Mouse (Mus musculus) R1 (cell line): ENCODE measurements around the gene Rbpj.

Experiments
- DNase-seq: peaks from one replicate; pipeline ENCODE4 v3.0.0-alpha.2; 2018; ENCODE audit warnings: low read depth, low spot score

Gene Rbpj

DNA sequence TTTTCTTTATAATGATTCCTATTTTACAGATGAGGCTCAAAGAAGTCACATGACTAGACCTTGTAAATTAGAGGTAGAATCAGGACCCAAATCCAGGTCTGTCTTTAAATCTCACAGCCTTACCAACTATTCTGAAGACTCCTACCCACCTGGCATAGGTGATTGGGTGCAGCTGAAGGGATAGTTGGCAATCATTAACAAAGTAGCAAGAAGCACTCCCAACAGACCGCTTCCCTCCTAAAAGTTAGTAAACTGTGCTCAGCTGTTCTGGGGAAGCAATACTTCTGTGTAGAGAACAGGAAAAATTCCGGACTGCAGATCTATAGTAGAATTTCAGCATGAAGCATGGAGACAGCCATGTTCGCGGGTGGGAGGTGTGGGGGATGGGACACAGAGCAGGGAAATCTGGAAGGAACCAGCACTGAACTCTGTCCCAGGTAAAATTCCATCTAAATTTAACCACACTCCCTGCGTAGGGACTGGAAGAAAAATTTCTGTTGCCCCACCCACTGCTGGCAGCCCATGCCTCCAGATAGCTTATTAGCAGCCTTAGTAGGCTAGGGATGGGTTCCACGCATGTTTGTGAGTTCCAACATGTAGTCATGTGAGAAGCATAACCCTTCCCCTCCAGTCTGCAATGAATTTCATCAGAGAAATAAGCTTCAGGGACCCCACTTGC lies 3.3 kb downstream of the Rbpj start:
- DNase-seq = peak; percentile 66

DNA sequence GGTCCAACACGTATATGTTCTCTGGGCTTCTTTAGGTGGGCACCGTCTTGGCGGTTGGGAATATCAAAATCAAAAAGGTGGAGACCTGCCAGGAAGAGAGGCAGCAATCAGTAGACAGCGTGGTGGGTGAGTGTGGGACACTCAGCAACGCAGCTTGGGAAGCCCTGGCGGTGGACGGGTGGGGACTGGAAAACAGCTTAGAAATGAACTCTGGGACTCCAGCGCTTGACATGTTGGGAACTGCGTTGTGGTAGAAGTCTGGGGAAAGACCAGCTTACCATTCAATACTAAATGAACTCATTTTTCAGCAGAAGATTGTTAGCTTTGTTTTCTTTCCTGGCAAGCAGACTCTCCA lies 3.8 kb downstream of the Rbpj start:
- no peak for DNase-seq

DNA sequence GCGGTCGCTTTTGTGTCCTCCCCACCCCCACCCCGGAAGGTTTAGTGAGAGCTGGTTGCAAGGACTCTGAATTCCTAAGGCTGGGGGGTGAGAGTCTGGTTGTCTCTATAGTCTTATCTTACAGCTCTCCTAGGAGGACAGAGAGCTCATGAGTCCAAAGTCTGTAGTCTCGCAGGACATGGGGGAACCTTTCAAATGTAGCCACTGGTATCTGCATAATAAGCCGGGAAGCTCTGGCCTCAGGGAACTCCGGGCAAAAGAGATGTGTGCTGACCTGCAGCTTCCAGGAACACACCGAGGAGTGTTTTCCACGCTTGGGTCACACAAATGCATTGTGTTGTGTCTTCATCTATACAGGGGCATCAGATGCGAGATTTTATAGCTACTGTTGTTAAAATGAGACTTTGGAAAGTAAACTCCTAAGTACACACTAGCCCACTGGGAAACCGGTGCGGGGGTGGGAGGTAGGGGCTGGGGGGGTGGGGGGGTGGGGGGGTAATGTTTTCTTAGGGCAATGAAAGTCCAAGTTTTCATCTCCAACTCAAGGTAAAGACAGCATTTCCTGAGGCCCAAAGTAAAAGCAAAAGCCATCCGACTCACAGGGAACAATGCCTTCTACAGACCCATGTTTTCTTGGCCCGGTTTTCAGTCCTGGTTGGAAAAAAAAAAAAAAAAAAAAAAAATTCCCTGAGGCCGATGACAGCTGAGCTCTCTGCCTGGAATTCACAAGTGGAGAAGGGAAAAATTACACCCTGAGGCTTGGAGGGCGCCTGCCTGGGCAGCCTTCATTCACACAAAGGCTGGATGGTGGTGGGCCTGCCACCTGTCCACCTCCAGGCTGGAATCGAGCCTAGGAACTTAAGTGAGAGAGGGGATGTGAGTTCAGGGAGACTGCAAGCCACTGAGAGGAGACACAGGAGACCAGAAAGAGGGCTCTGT lies 4.5 kb downstream of the Rbpj start:
- DNase-seq = peak; percentile 92

DNA sequence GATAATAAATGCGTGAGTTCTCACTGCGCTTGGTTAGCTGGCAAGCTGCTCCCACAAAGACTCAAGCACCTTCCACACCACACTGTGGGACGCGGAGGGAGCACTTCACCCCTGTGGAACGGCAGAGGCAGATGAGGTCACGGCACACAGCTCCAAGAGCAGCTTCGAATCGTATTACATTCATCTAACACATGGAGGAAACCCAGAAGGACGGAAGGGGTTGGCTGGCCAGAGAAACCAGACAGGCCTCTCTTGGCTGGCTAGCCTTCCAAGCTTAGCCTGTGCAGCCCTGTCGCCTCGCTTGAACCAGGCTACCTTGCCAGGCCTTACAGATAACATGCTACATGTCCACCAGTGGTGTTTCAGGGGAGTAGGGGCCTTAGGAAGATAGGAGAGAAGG lies 6.5 kb downstream of the Rbpj start:
- DNase-seq = no peak

DNA sequence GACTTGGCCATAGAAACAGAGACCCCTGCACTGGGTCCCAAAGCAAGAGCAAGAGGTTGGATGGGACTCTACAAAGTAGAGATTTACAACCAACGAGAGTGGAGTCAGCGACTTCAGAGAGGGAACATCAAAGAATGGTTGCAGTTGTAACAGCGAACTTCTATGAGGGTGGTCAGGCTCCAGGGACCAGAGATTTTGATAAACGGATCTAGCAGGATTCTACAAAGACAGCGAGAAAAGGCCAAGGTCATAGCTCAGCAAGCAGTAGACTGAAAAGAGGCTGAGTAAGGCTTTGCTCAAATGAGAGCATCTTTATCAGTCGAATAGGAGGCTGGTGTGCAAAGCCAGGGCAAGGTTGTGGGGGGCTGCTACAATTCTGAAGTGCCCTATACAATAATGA lies 13.2 kb downstream of the Rbpj start:
- no peak for DNase-seq

DNA sequence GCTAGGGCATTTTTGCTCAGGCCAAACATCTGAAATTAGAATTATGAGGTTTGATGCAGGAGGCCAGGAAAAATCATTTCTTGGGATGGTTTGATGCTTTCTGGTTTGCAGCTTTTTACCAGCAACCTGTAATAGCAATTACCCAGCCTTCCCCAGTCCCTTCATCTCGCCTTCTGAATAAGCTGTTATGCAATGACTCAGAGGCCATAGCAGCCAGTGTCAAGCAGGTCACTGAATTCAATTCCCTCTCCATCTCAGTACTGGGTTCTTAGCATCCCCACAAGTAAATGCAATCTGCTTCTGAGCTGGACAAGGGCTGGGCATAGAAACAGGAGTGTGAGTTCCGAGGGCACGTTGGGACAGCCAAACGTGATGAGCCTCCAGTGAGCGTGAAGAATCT lies 13.9 kb downstream of the Rbpj start:
- no peak for DNase-seq

DNA sequence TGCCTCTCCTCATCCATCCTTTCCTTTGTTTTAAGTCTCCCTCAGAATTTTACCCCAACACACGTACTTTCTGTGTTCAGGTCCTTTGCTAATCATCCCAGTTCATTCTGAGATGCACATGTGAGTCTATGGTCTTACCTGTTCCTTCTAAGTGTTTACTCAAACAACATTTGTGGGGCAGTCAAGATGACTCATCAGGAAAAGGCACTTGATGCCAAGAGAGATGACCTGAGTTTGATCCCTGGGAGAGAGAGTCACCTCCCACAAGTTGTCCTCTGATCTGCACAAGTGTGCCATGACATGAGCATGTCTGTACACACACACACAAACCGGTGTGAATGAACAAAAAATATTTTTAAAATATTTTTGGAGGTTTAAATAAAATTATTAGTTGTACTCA lies 15.1 kb downstream of the Rbpj start:
- DNase-seq = no peak

DNA sequence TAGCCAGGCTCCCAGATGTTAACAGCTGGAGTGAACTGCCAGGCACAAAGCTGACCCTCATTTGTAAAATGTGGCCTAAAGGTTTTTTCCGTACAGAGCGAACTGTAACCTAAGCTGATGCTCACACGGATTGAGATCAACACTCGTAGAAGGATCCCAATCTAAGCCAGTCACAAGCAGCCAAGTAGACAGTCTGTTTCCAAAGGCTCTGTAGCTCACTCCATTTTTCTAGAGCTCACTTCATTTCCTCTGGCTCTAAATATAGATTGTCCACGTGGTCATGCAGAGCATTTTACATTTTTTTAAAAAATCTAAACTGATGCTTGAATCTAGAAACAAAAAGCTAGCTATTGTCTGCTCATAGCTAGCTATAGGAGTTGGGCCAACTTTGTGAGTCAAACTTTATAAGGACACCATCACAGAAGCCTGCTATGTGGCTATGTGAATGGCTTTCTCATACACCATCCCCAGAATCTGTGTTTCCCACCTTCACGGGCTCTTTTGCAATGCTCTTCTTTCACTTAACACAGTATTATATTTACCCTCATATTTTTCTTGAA lies 19.2 kb downstream of the Rbpj start:
- no peak for DNase-seq

DNA sequence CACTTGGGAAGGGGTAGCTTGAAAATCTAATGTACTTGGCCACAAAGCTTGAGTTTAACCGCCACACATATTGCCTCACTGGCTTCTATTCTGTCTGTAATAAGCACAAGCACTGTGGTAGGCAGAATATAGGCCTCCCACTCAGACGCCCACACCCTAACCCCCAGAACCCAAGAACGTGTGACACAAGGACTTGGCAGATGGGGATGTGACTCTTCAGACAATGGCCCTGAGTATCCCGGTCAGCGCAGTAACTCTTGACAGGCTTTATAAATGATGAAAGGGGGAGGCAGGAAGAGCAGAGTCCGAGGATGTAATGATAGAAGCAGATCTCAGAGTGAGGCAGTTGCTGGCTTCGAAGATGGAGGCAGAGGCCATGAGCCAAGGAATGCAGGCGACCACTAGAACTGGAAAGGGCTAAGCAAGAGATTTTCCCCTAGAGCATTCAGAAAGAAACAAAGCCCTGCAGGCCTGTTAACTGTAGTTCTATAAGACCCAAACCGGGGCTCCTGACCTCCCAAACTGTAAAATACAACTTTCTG lies 20.1 kb downstream of the Rbpj start:
- no peak for DNase-seq

DNA sequence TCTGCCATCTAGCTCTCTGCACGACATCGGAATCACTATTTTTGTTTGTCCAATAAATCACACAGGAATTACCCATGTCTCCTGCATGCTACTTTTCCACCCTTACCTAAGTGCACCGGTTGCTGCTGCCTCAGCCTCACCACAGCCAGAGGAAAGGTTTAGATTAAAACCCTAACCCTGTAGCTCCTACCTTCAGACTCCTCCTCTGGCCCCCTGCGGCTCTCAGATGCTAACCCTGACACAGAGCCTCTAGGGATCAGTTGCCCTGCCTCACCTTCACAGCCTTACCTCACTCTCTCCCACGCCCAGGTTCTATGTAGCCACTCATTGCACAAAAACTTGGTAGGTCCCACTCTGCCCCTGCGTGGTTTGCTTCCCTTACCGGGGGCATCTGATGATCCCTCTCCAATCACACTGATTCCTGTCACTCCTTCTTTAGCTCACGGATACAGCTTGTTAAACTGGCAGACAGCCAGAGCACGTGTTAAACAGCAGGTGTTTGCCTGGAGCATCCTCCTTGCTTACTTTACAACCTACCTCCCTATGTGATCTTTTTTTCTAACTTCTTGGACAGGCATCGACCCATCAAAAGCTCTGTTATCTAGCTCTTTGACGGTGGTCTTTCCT lies 21.1 kb downstream of the Rbpj start:
- peak; percentile 64 for DNase-seq

DNA sequence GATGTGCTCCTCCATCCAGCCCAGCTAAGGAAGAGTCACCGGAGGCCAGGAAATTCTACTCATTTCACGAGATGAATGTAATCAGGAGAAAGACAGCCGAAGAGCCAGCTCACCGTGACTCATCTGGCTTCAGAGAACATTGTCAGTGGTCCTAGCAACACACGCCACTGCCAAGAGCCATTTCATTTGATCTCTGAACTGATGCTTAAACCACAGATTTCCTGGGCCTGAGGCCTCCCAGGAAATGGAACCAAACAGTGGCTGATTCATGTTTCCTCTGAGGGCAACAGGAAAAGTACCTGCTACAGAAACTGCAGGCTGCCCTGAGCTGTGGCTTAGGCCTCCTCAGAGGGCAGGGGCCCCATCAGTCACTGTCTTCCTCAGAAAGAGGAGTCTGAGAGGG lies 24.7 kb downstream of the Rbpj start:
- no peak for DNase-seq

DNA sequence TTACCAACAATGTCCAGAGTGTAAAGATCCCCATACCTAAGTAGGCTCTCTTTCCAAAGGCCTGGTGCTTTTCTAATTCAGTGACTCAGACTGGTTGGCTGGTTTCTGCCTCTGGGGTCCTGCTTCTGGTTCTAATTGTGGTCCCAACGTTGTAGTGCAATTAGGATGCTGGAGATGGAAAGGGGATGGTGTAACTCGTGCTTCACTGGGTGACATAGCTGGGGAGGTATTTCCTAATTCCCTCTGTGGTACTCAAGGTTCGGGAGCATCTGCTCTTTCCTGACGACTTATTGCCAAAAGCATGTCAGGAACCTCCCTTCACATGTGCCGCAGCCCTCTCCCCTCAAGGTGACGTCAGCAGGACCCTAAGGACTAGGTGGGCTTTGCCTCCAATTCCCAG lies 27.8 kb downstream of the Rbpj start:
- no peak for DNase-seq

DNA sequence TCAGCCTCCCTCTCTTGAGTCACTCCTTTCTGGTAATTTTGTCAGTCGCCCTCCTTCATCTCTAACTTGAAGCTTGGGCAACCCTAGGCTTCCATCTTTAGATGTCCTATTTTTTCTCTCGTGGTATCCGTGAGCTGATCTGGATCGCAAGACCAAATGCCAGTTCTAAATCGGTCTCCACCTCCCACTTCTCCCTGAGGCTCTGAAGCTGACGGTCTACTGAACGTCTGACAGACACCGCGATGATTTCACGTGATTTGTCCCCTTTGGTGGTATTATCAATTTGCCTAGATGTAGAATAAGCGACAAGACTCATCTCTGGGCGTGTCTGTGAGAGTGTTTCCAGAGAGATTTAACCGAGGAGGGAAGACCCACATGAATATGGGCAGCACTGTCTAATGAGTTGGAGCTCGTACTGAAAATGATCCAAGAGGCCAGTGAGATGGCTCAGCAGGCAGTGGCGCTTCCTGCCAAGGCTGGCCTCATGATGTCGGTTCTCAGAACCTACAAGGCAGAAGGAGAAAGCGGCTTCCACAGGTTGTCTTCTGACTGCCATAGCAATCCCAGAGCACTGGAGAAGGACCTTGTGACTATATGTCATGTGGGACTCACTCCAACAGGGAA lies 28.7 kb downstream of the Rbpj start:
- no peak for DNase-seq

DNA sequence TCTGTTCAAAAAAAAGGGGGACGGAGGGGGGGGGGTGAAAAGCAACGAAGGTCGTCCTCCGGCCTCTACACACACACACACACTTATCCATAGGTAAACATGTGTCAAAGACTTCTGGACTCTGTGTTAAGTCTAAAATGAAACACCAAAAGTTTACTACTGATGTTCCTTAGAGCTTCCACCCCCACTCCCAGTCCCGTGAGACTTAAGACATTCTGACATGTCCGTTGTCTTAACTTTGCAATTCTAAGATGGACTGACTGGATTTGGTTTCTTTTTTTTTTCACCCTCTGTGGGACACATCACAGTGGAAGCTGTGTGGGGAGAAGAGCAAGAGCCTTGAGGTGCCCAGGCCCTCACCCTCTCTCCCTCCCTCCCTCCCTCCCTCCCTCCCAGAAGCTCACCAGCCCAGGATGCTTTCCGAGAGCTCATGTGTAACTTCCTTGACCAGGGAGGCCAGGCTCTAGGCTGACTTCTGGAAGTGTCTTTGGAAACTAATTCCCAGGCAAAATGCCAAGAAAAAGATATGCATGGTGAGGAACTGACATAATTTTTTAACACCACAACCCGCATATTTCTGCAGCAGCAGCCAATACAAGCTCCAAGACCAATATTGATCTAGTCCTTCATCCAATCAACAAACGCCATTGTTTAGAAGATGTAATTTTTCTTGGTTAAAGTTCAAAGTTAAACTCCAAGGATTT lies 31.0 kb downstream of the Rbpj start:
- DNase-seq = no peak

DNA sequence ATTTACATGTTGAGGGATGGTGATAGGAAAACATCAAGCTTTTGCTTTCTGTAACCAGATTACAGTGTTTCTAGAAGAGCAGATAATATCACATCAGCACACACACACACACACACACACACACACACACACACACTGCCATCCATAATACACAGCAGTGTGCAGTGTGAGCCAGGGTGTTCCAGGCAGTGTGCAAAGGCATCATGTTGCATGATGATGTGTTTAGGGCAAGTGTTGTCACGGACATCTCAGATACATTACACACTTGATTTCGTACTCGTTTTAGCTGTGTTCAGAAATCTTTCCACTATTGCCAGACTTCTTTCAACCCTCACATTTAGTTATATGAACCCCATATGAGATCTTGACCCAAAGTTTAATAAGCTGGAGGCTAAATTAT lies 33.6 kb downstream of the Rbpj start:
- DNase-seq = no peak

DNA sequence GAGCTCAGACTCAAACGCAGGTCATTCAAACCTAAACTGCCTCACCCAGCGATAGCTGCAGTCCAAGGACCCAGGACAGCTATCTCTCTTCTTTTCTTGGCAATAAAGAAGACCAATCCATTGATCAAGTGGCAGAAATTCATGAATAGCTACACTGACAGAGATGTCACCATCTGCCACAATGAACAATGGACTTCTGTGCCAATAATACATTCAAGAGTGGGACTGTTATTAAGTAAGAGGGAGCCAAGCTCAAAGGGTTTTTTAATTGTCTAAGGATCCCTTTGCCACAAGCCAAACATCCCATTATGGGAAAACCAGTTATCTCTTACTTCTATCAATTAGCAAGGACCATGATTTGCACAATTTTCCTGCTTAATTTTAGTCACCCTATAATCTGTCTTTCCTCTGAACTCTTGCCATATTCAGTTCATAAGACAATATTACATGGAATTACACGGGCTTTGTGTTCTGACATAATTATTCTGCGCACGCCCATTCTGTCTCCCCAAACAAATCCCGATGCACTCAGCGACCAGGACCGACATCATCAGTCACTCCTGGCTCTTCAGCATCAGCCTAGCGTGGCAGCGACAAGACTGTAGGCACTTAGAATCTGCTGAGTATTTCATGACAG lies 34.7 kb downstream of the Rbpj start:
- DNase-seq = no peak

DNA sequence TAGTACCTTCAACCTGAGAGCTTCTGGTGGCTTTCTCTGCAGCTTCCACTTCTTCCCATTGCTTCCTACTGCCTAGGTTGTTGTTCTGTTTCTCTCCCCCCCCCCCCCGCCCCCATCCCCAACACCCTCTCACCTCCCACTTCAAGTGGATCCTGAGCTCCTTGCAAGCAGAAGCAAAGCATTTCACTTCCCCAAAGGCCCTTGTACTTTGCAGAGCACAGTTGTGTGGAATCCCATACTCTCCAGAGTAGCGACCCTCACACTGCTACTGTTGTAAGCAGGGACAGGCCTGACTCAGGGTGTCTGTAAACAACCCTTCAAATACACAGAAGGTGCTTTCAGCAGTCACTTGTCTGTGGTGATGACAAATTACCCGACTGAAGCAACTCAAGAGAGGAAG lies 37.3 kb downstream of the Rbpj start:
- no peak for DNase-seq

DNA sequence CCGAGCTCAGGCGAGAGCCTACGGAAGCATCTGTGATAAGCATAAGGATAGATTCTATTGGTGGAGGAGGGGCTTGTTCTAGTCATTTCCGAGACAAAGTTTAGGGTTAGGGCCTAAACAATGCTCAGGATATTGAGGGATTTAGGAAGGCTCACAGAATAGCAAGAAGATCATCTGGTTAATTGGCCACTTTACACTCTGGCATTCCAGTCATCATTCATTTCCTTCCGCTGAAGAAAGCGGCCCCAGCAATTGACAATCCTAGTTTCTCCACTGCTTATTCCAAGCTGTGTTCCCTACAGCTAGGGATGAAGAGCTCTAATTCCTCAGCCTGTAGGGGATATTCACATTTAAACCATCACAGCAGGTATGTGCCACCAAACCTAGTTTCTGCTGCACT lies 39.8 kb downstream of the Rbpj start:
- peak; percentile 100 for DNase-seq

DNA sequence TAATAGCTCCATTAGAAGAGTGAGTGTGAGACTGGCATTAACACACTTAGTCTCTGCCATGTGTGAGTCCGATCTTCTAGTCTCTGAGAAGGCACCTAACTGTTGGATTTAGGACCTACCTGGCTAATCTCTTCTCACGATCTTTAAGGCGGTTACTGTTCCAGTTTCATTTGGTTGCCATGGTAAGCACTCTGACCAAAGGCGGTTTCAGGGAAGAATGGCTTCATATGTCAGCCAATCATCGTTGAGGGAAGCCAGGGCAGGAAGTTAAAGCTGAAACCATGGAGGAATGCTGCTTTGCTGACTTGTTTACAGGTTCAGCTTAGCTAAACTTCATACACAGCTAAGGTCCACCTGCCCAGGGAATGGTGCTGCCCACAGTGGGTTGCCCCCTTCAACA lies 41.4 kb downstream of the Rbpj start:
- peak; percentile 97 for DNase-seq

DNA sequence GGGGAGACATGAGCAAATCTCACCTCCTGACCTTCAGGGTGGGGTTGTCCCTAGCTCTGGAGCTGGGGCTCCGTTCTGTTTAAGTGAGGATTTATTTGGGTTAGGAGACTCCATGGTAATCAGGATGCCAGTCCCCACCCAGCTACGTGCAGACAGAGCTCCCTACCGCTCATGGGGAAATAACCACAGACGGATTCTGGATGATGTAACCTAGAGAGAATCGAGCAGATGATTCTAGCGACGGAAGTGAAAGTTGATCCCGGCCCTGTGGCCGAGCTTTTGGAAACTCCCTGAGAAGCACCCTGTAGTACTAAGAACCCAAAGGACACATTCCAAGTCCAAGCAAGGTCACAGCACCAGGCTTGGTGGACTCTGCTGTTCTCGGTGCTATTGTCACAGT lies 43.5 kb downstream of the Rbpj start:
- DNase-seq = peak; percentile 88

DNA sequence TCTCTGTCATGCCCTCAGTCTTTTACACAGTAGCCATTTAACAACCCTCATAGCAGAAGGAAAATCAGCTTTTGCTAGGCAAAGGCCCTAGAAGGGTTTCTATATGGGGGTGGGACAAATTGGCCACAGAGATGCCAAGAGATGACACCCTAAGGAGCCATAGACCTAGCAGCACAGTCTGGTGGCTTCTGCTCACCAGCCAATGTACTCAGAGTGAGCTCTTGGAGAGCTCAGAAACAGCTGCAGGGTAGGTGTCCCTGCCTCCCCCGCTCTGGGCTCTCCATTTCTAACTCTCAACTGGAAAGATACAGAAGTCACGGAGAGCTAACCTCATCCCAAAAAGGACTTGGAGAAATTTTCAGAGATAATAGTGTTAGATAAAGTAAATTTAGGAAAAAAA lies 44.0 kb downstream of the Rbpj start:
- no peak for DNase-seq
